Mouse (Mus musculus) E14TG2a.4 (cell line): Measurements from ENCODE around the gene Il9r.
A peak's percentile ranks its signal among the peaks of the same experiment; 100 is the strongest.

Experiments used
- H3K27me3 ChIP-seq: 2 replicates; pipeline ENCODE4 v1.6.1; 2014; ENCODE audit warnings: low read length, control low read depth; ENCODE audit not compliant: insufficient read depth
- H3K36me3 ChIP-seq: 2 replicates; pipeline ENCODE4 v1.6.1; 2014; ENCODE audit warnings: low read length, control low read depth; ENCODE audit not compliant: insufficient read depth
- H3K4me1 ChIP-seq: replicated peaks from 2 replicates; pipeline ENCODE4 v1.6.1; 2014; ENCODE audit warnings: low read depth, low read length, control low read depth
- H3K4me3 ChIP-seq: replicated peaks from 2 replicates; pipeline ENCODE4 v1.5.1; 2014; ENCODE audit warnings: mild to moderate bottlenecking, low read length
- H3K9me3 ChIP-seq: 2 replicates; pipeline ENCODE4 v1.6.1; 2014; ENCODE audit warnings: low read length, control low read depth
- CTCF ChIP-seq: conservative IDR thresholded peaks from 2 replicates; pipeline ENCODE4 v1.5.1; 2014; ENCODE audit warnings: low read length
- NANOG ChIP-seq: IDR thresholded peaks from 2 replicates; pipeline ENCODE4 v1.6.1; 2014; ENCODE audit warnings: borderline replicate concordance, low read length, mixed read lengths
- POU5F1 ChIP-seq: IDR thresholded peaks from 2 replicates; pipeline ENCODE4 v1.6.1; 2014; ENCODE audit warnings: low read length, borderline replicate concordance

Il9r gene

GRCm38 (mm10) chr11:32151243-32151642 is 48.8 kb downstream of the Il9r start:
- H3K9me3 ChIP-seq: no peaks in the 10 kb centered on the region
- peaks cover 5% of the 10 kb centered on the region; the same call in 1 of the 2 replicates for H3K27me3 ChIP-seq
- H3K36me3 ChIP-seq: no peaks in the 10 kb centered on the region
- TF ChIP-seq CTCF (no peak), NANOG (no peak), POU5F1 (no peak)
- H3K4me1 ChIP-seq: no peaks in the 10 kb centered on the region; the same call in 1 of the 2 replicates
- no peak overlapping the region for H3K4me3 ChIP-seq

- Histone ChIP-seq H3K9me3 (no peaks in the 10 kb centered on the region), H3K27me3 (no peaks in the 10 kb centered on the region; the same call in 1 of the 2 replicates), H3K36me3 (no peaks in the 10 kb centered on the region), H3K4me3 (no peak overlapping the region), H3K4me1 (peaks cover 9% of the 10 kb centered on the region)
- TF ChIP-seq POU5F1: no peak
- no peak for TF ChIP-seq NANOG
- TF ChIP-seq CTCF: no peak
Observed at GRCm38 (mm10) chr11:32149605-32150004, 50.5 kb downstream of the Il9r start.

DNA sequence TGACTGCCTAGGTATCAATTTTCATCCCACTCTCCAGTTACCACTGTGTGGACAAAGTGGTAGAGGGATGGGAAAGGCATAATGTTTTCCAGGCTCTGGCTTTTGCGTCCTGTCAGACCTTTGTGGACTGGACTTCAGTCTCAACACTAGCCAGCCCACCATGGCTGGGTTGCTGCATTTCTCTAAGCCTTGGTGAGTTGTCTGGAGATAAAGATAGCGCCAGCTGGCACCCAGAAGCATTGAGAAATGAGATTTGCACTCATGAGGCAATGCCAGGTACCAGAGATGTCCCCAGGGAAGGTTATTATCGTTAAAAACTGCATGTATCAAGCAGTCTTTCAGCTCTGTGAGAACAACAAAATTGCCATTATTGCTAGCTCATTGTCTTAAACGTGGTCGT is 57.3 kb downstream of the Il9r start:
- H3K4me1 ChIP-seq: peaks cover 58% of the 10 kb centered on the region
- H3K27me3 ChIP-seq: no peaks in the 10 kb centered on the region; the same call in 1 of the 2 replicates
- no peak overlapping the region for H3K4me3 ChIP-seq
- no peaks in the 10 kb centered on the region for H3K36me3 ChIP-seq
- no peak for TF ChIP-seq CTCF
- no peak for TF ChIP-seq NANOG
- no peak for TF ChIP-seq POU5F1
- H3K9me3 ChIP-seq: no peaks in the 10 kb centered on the region

DNA sequence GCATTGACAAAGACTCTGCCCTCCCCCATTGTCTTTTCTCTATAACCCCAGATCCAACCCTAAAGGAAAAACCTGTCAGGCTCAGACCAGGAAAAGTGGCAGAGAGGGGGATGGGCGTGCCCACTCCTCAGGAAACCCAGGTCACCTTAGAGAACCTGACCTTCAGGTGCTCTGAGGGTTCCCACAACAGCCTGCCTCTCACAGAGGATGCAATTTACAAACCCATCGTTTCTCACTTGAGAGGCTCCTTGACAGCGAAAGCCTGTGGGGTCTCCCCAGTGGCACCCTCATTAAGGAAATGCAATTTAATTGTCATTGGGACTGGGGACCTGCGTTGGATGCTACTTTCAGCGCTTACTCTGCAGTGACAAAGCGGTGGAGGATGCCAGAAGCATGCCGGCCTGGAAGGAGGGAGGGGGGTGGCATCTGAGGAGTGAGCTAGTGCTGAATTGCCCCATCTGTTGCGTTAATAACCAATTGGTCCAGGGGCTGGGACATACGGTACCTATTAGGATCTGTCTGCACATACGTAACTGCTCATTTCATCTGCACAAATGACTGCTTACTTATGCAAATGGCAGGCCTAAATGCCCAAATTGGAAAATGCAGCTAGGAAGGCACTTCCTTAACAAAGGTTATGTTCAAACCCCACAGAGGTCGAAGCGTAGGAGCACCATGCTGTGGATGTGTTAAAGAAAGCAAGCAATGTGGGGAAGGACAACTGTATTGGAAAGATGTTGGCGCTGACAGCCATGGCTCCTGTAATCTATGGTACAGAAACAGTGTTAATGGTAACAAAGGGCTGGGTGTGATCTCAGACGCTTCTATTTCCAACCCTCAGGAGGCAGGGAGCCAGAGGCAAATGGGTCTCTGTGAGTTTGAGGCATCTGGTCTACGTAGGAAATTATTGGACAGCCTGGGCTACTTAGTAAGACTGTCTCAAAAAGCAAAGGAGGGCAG is 58.2 kb downstream of the Il9r start:
- TF ChIP-seq CTCF: no peak
- H3K27me3 ChIP-seq: no peaks in the 10 kb centered on the region
- peaks cover 62% of the 10 kb centered on the region for H3K4me1 ChIP-seq
- H3K36me3 ChIP-seq: no peaks in the 10 kb centered on the region
- H3K9me3 ChIP-seq: no peaks in the 10 kb centered on the region
- H3K4me3 ChIP-seq: no peak overlapping the region

GRCm38 (mm10) chr11:32141034-32141433 is 59.0 kb downstream of the Il9r start:
- H3K4me3 ChIP-seq: no peak overlapping the region
- peaks cover 62% of the 10 kb centered on the region for H3K4me1 ChIP-seq
- no peaks in the 10 kb centered on the region for H3K36me3 ChIP-seq
- no peaks in the 10 kb centered on the region for H3K27me3 ChIP-seq
- TF ChIP-seq POU5F1: no peak
- TF ChIP-seq CTCF: peak; percentile 93
- TF ChIP-seq NANOG: no peak
- H3K9me3 ChIP-seq: no peaks in the 10 kb centered on the region

GRCm38 (mm10) chr11:32139528-32139961 is 60.5 kb downstream of the Il9r start:
- Histone ChIP-seq H3K4me1 (peaks cover 52% of the 10 kb centered on the region), H3K9me3 (no peaks in the 10 kb centered on the region), H3K27me3 (0 out of 2 replicates have a peak, but pooled peaks cover 4% of the 10 kb centered on the region), H3K36me3 (no peaks in the 10 kb centered on the region), H3K4me3 (no peak overlapping the region)
- no peak for TF ChIP-seq NANOG
- TF ChIP-seq CTCF: no peak
- TF ChIP-seq POU5F1: no peak

DNA sequence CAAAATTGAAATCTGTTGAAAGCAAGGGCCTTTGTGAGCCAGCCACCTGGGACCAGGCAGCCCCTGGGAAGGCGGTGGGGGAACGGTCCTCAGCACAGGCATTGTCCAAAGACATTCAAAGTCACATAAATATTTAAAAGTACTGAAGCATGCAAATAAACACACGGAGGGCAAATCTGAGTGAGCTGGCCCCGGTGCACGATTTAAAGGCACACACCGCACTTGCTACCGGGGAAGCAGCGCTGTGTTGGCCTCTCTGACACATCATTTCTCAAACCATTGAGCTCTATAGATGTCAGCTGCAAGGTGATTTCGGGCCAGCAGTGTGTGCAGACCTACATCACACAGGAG is 61.5 kb downstream of the Il9r start:
- H3K27me3 ChIP-seq: 0 out of 2 replicates have a peak, but pooled peaks cover 4% of the 10 kb centered on the region
- TF ChIP-seq CTCF (no peak), POU5F1 (no peak), NANOG (no peak)
- H3K4me3 ChIP-seq: 0 out of 2 replicates have a peak overlapping the region, but pooled peaks have one; percentile 13
- no peaks in the 10 kb centered on the region for H3K36me3 ChIP-seq
- H3K9me3 ChIP-seq: no peaks in the 10 kb centered on the region
- H3K4me1 ChIP-seq: peaks cover 52% of the 10 kb centered on the region

GRCm38 (mm10) chr11:32137719-32138613 is 62.1 kb downstream of the Il9r start:
- TF ChIP-seq CTCF (no peak), POU5F1 (no peak), NANOG (no peak)
- Histone ChIP-seq H3K9me3 (no peaks in the 10 kb centered on the region), H3K36me3 (no peaks in the 10 kb centered on the region), H3K4me1 (peaks cover 51% of the 10 kb centered on the region), H3K4me3 (0 out of 2 replicates have a peak overlapping the region, but pooled peaks have one; percentile 13), H3K27me3 (0 out of 2 replicates have a peak, but pooled peaks cover 4% of the 10 kb centered on the region)
